Mouse (Mus musculus): ENCODE measurements around the gene Tiparp.

Tiparp gene

GRCm38 (mm10) chr3:65527691-65528601, at the start of gene Tiparp:
TSS of gene Tiparp (plus strand) at chr3:65528410.
- in situ Hi-C loops (cut with MboI, MseI), result loop anchor here (5.0 to 25.0 kb wide), 4 partner anchors 59 to 1566 kb away; partner anchors contain the start of gene Slc33a1 (in 1 of the 2)

DNA sequence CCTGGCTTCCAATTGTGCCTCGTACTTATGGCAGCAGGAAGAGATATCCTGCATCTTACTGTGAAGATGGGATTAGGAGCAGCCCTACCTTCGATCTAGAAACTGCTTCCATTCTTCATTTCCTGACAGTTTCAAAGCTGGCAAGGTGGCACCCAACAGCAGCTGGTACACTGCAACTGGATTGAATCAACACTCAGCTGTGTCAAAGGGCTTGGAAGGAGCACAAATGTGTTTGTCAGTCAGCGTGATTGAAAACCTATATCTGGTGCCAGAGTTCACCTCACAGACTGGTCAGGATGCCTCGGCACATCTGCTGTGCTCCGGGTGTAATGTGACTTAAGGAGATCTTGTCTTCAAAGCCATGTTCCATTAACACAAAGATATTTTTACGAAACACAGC, 47.5 kb upstream of the Tiparp start:
- in situ Hi-C loops (cut with MboI, MseI), result no loop called here

DNA sequence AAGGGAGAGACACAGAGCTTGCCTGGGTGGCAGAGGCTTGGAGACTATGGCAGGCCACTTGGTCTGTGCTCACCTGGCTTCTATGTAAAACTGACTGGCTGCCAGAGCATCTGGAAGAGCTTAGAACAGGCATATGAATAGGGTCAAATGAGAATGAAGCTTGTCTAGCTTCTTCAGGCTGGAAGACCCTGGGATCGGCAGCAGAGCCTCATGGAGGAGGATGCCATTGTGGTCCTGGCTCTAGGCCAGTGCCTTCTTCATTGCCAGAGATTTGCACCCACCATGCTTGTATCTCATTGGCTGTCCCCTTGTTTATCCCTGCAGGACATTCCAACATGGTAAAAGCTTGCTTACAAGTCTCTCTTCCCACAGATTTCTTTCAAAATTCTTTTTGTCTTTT, 45.9 kb upstream of the Tiparp start:
- in situ Hi-C loops (cut with MboI, MseI), result no loop called here

GRCm38 (mm10) chr3:65482698-65483407, 45.4 kb upstream of the Tiparp start:
- in situ Hi-C loops (cut with MboI, MseI), result no loop called here

DNA sequence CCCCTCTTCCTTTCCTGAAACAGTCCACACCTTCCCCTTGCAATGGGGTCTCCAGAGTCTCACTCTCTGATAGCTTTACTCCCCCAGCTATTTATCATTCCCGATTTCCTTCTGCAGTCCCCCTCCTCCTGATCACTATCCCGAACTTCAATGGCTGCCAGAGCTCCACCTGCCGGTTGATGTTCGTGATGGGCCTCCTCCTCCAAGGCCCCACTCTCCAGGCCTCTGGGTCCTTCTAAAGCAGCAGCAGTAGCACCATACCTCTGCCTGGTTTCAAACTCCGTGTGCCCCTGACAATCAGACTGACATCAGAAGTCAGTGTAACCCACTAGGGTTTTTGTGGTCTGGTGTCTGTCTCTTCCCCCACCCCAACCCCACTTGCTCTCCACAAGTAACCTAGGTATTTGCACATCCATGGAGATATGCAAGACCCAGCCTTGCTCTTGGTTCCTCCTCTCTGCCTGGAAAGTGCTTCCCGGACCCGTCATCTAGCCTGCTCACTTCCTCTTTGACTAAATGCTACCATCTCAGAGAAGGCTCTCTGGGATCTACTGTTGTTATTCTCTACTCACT, 44.0 kb upstream of the Tiparp start:
- in situ Hi-C loops (cut with MboI, MseI), result no loop called here

GRCm38 (mm10) chr3:65487419-65488088, 40.7 kb upstream of the Tiparp start:
- in situ Hi-C loops (cut with MboI, MseI), result no loop called here

GRCm38 (mm10) chr3:65488556-65489244, 39.5 kb upstream of the Tiparp start:
- in situ Hi-C loops (cut with MboI, MseI), result no loop called here

DNA sequence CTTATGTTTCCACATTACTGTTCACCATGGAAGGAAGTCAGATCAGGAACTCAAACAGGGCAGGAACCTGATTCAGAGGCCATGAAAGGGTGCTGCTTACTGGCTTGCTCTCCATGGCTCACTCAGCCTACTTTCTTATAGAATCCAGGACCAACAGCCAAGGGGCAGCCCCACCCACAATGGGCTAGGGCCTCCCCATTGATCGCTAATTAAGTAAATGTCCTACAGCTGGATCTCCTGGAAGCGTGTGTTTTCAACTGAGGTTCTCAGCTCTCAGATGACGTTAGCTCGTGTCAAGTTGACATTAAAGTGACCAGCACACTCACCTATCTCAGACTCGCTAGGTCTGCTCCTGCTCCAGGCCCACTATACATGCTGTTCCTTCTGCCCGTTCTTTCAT, 38.6 kb upstream of the Tiparp start:
- in situ Hi-C loops (cut with MboI, MseI), result no loop called here

DNA sequence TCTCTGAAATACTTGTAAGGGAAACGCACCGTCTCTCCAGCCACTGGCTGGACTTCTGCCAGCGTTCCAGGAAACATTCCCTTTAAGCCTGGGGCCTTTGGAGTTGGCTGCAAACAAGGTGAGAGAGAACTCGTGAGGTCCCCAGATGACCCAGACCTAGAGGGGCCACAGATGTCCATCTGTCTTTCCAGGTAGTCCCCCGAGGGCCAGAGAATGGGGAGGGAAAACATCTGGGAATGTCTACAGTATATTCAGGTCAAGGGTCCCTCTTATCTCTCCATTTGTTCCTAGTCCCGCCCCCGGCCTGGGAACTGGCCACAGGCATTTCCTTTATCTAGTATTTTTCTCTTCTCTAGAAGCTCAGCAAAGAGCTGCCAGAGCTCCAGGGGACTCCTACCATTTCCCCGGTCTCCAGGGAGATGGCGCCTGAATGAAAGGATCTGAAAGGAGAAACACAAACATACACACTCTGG, 33.9 kb upstream of the Tiparp start:
- in situ Hi-C loops (cut with MboI, MseI), result no loop called here

DNA sequence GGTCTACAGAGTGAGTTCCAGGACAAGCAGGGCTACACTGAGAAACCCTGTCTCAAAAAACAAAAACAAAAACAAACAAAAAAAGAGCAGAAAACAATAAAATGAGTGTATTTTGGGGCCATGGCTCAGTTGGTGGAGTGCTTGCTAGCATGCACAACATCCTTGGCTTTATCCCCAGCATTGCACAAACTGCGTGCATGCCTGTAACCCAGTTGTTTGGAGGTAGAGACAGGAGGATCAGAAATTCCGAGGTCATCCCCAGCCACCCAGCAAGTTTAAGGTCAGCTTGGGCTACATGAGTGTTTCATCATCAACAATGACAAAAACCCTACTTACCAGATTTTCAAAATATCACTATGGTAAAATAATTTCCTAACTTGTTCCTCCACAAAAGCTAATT, 20.4 kb upstream of the Tiparp start:
- in situ Hi-C loops (cut with MboI, MseI), result loop anchor here in 1 of 2 experiments (10.0 kb wide), 1 partner anchor 113 kb away; the partner anchor contains the start of gene Ssr3

DNA sequence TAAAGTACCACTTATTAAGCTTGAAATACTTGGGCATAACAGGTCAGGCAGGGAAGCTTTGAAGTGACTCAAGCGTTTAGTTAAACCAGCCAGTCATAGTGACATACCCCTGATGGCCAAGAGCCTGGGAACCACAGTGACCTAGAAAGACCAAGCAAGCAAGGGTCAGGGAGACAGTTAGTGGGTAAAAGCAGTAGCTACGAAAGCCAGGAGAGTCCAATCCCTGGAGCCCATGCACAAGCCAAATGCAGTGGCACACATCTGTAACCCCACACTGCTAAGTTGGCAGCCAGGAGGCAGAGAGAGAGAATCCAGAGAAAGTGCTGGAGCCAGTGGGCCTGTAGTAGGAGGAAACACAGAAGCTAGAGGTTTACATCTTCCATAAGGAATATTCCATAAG, 17.6 kb upstream of the Tiparp start:
- in situ Hi-C loops (cut with MboI, MseI), result loop anchor here in 1 of 2 experiments (5.0 kb wide), 2 partner anchors 33 to 73 kb away; no protein-coding TSS in a partner anchor

DNA sequence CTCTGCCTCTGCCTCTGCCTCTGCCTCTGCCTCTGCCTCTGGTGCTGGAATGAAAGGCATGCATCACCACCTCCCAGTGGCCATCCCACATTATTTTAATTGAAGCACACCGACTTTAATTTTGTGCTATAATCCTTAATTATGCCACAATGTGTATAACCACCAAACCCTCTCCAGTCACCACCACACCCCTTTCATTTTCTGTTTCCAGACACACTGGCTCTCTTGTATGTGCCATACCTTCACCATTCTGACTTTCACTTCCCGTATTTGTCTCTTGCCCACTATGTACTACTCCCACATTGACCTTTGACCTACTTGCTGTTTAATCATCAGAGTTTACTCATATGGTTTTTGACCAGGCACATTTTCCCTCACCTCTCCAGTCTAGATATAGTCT, 12.5 kb upstream of the Tiparp start:
- in situ Hi-C loops (cut with MboI, MseI), result no loop called here

GRCm38 (mm10) chr3:65516526-65516925, 11.7 kb upstream of the Tiparp start:
- in situ Hi-C loops (cut with MboI, MseI), result no loop called here

DNA sequence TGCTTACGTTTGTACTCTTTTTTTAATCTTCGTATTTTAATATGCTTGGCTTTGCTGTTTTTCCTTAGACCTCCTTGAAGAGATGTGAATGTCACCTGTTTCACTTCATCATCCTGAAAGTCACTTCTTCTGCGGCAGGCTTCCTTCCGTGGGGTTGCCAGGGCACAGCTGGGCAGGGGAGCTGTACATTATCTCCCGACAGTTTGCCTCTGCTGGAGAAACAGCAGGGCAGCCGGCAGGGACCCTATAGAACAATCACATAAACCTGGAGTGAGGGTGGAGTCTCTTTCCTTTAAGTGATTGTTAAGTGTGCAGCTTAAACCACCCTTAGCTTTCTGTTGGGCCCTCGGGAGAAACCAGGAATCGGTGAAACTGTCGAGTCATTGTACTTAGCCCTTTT, 11.1 kb upstream of the Tiparp start:
- in situ Hi-C loops (cut with MboI, MseI), result no loop called here

DNA sequence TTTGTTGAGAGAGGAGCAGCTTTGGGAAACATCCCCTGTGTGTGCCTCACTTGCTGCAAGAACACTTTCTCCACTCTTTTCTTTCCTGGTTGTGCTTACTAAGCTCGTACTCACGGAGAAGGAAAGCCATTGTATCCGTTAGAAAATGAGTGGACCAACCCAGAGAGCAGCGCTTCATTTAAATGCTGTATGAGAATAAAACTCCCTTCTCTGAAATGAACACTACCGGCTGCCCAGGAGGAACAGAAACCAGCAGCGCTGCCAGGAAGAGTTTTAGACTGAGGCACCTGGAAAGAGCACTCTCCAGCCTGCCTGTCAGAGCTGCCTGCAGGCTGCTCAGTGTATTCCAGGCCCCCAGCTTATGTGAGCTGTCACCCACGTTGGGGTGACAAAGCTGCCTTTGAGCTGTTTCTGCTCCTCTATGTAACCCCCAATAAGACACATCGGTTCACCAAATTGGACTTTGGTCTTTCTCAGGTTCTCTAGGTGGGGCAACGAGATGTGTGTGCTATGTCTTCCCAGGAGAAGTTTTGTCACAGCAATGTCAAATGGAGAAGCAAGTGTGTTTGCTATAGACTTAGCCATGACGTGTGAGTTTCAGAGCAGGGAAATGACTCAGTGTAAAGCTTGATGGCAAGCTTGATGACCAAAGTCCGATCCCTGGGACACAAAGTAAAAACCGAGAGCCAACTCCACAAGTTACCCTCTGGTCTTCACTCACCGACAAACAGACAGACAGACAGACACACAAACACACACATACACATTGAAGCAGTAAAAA, 10.3 kb upstream of the Tiparp start:
- in situ Hi-C loops (cut with MboI, MseI), result no loop called here

- in situ Hi-C loops (cut with MboI, MseI), result no loop called here
These were observed 6.8 kb upstream of the Tiparp start for GRCm38 (mm10) chr3:65521391-65521790.

GRCm38 (mm10) chr3:65523397-65523796, 4.8 kb upstream of the Tiparp start:
- in situ Hi-C loops (cut with MboI, MseI), result no loop called here

- in situ Hi-C loops (cut with MboI, MseI), result loop anchor here (5.0 to 25.0 kb wide), 4 partner anchors 62 to 1563 kb away; partner anchors contain the start of gene Slc33a1 (in 1 of the 2)
These were observed 2.5 kb upstream of the Tiparp start for GRCm38 (mm10) chr3:65525731-65526130.

- in situ Hi-C loops (cut with MboI, MseI), result loop anchor here (5.0 to 25.0 kb wide), 4 partner anchors 60 to 1565 kb away; partner anchors contain the start of gene Slc33a1 (in 1 of the 2)
These were observed 1.0 kb upstream of the Tiparp start for GRCm38 (mm10) chr3:65527196-65527595.
